Comparison of ENCODE assay signal across 20 mouse cellular contexts in genomic region chr5:149089456-149089855, GRCm38 (mm10).
A peak's percentile ranks its signal among the peaks of the same experiment; 100 is the strongest.
DNase-seq lines count a peak whose midpoint lies in the region; ATAC-seq and TF ChIP-seq lines count a peak whose summit lies in the region.
"Had no signal": no experiment of that assay in that cellular context is flagged by ENCODE, and none has a peak within 500 bp of the region (broad histone marks: within the 10 kb centered on the region; RNA-seq: fewer than 3 reads in every experiment).

No protein-coding gene starts in this region.

- H3K4me1 ChIP-seq in midbrain, embryonic 11.5 days (ENCODE audit: control insufficient read depth, insufficient read depth, low read length): no peaks in the 10 kb centered on the region
- H3K4me1 ChIP-seq in midbrain, postnatal 0 days (ENCODE audit: insufficient read depth, low read length): no peaks in the 10 kb centered on the region
- peaks cover 29 to 37% of the 10 kb centered on the region in 2 experiments for H3K4me1 ChIP-seq in CH12.LX (ENCODE audit: control insufficient read depth in 1 of 2, insufficient read depth in 2 of 2)
- no peaks in the 10 kb centered on the region for H3K4me1 ChIP-seq in embryonic facial prominence, embryonic 10.5 days
- H3K4me1 ChIP-seq: embryonic facial prominence, embryonic 12.5 days; forebrain, embryonic 13.5 days; forebrain, embryonic 15.5 days had no signal

- no peak for TF ChIP-seq CTCF in midbrain, postnatal 0 days (IDR thresholded peaks at IDR 0.05)
- TF ChIP-seq CTCF in CH12.LX (conservative IDR thresholded peaks at IDR 0.05 in 1 of 2, IDR thresholded peaks at IDR 0.05 in 1 of 2; ENCODE audit: low read depth in 2 of 2, low read length in 2 of 2): no peak

- no peak overlapping the region for H3K9ac ChIP-seq in midbrain, embryonic 11.5 days (ENCODE audit: low read length)
- no peak overlapping the region for H3K9ac ChIP-seq in midbrain, postnatal 0 days (replicated peaks; ENCODE audit: low read length, poor library complexity, severe bottlenecking)
- peak overlapping the region; percentile 28; the same call in 1 of the 2 replicates for H3K9ac ChIP-seq in CH12.LX (ENCODE audit: insufficient read depth, low read depth)
- H3K9ac ChIP-seq: embryonic facial prominence, embryonic 12.5 days; forebrain, embryonic 13.5 days; forebrain, embryonic 15.5 days; forebrain, postnatal 0 days had no signal

- H3K27ac ChIP-seq in midbrain, embryonic 11.5 days (ENCODE audit: low read depth, low read length): no peak overlapping the region
- no peak overlapping the region for H3K27ac ChIP-seq in midbrain, postnatal 0 days (ENCODE audit: low read depth, low read length)
- peak overlapping the region; percentile 71 for H3K27ac ChIP-seq in CH12.LX (ENCODE audit: insufficient read depth, low read depth)
- H3K27ac ChIP-seq in embryonic facial prominence, embryonic 10.5 days (replicated peaks): no peak overlapping the region
- H3K27ac ChIP-seq: embryonic facial prominence, embryonic 12.5 days; forebrain, embryonic 13.5 days; forebrain, embryonic 15.5 days had no signal

- no peak overlapping the region for H3K4me3 ChIP-seq in midbrain, embryonic 11.5 days (ENCODE audit: low read depth, low read length)
- no peak overlapping the region for H3K4me3 ChIP-seq in midbrain, postnatal 0 days (ENCODE audit: low read depth, low read length)
- no peak overlapping the region for H3K4me3 ChIP-seq in CH12.LX (replicated peaks in 1 of 3; ENCODE audit: low read depth in 2 of 3, low read length in 2 of 3, poor library complexity in 1 of 3)
- no peak overlapping the region for H3K4me3 ChIP-seq in embryonic facial prominence, embryonic 10.5 days
- H3K4me3 ChIP-seq: embryonic facial prominence, embryonic 12.5 days; forebrain, embryonic 13.5 days; forebrain, embryonic 15.5 days had no signal

- dilution Hi-C loops in CH12.LX (cut with MboI; ENCODE audit: extremely low pct_ligation_motif_present, extremely low pct_unique_long_range_greater_than_20kb, low sequenced_read_pairs): no loop called here

- 93% methylated on average over 5 of the region's 5 CpGs for WGBS in midbrain, embryonic 11.5 days
- 91% methylated on average over 5 of the region's 5 CpGs for WGBS in midbrain, postnatal 0 days
- 88% methylated on average over 5 of the region's 5 CpGs for WGBS in embryonic facial prominence, embryonic 10.5 days

- no peaks in the 10 kb centered on the region for H3K79me2 ChIP-seq in CH12.LX (replicated peaks; ENCODE audit: control insufficient read depth, extremely low read depth, insufficient read depth, poor library complexity, severe bottlenecking)

- no peak overlapping the region for H3K4me2 ChIP-seq in midbrain, embryonic 11.5 days
- H3K4me2 ChIP-seq in midbrain, postnatal 0 days (ENCODE audit: low read depth, low read length, poor library complexity, severe bottlenecking): no peak overlapping the region
- H3K4me2 ChIP-seq in CH12.LX (ENCODE audit: insufficient read depth, low read depth, poor library complexity, severe bottlenecking): peak overlapping the region; percentile 51; the same call in 1 of the 2 replicates
- H3K4me2 ChIP-seq: embryonic facial prominence, embryonic 12.5 days; forebrain, embryonic 13.5 days; forebrain, embryonic 15.5 days had no signal

- peak; percentile 79 for DNase-seq in midbrain, embryonic 11.5 days (ENCODE audit: low spot score, missing footprints)
- no peak for DNase-seq in midbrain, postnatal 0 days (ENCODE audit: low spot score)
- no peak for DNase-seq in CH12.LX (ENCODE audit: extremely low read depth)
- no peak for DNase-seq in embryonic facial prominence, embryonic 10.5 days (ENCODE audit: low spot score)
- DNase-seq in frontal cortex, postnatal 25 days (ENCODE audit: low spot score in 2 of 2): no peak
- DNase-seq: adrenal gland, adult 2 months; adrenal gland, postnatal 10 days; adrenal gland, postnatal 25 days; cerebellum, adult 11 months; cerebellum, adult 18-20 months; cerebellum, adult 8-10 months; cerebellum, adult 9-11 months; cerebellum, postnatal 14 days; cerebellum, postnatal 36 days; embryo, embryonic 11 days; forebrain, postnatal 0 days had no signal

- TF ChIP-seq POLR2A in CH12.LX (IDR thresholded peaks at IDR 0.05; ENCODE audit: low read depth, low read length): no peak

- no peak for TF ChIP-seq EP300 in CH12.LX (IDR thresholded peaks at IDR 0.05; ENCODE audit: low read length)

- no peak for ATAC-seq in midbrain, embryonic 11.5 days (ENCODE audit: low FRiP score)
- ATAC-seq in midbrain, postnatal 0 days (ENCODE audit: low FRiP score): no peak
- ATAC-seq: CD4-positive, CD25-positive, alpha-beta regulatory T cell, adult 4 months; forebrain, embryonic 13.5 days; forebrain, embryonic 15.5 days; forebrain, postnatal 0 days had no signal

- no peaks in the 10 kb centered on the region for H3K9me3 ChIP-seq in midbrain, embryonic 11.5 days (ENCODE audit: control insufficient read depth, low read length)
- H3K9me3 ChIP-seq in midbrain, postnatal 0 days (ENCODE audit: low read length): no peaks in the 10 kb centered on the region
- peaks cover 2% of the 10 kb centered on the region for H3K9me3 ChIP-seq in CH12.LX (replicated peaks; ENCODE audit: low read length)
- H3K9me3 ChIP-seq in embryonic facial prominence, embryonic 10.5 days: no peaks in the 10 kb centered on the region
- H3K9me3 ChIP-seq: embryonic facial prominence, embryonic 12.5 days; forebrain, embryonic 13.5 days; forebrain, embryonic 15.5 days had no signal

- in situ Hi-C loops in CH12.LX (cut with MboI; ENCODE audit: low pct_ligation_motif_present, low pct_unique_long_range_greater_than_20kb, low sequenced_read_pairs): no loop called here

- TF ChIP-seq RAD21 in CH12.LX (IDR thresholded peaks at IDR 0.05; ENCODE audit: low read depth, low read length): no peak

- no peaks in the 10 kb centered on the region for H3K27me3 ChIP-seq in midbrain, embryonic 11.5 days (ENCODE audit: control insufficient read depth, insufficient read depth, low read length)
- no peaks in the 10 kb centered on the region for H3K27me3 ChIP-seq in midbrain, postnatal 0 days (ENCODE audit: insufficient read depth, low read length)
- no peaks in the 10 kb centered on the region for H3K27me3 ChIP-seq in CH12.LX (replicated peaks)
- H3K27me3 ChIP-seq in embryonic facial prominence, embryonic 10.5 days (replicated peaks; ENCODE audit: low read depth, poor library complexity, severe bottlenecking): no peaks in the 10 kb centered on the region
- H3K27me3 ChIP-seq: embryonic facial prominence, embryonic 12.5 days; forebrain, embryonic 13.5 days; forebrain, embryonic 15.5 days had no signal

- no peaks in the 10 kb centered on the region for H3K36me3 ChIP-seq in midbrain, embryonic 11.5 days (ENCODE audit: control insufficient read depth, insufficient read depth, low read length)
- no peaks in the 10 kb centered on the region for H3K36me3 ChIP-seq in midbrain, postnatal 0 days (ENCODE audit: insufficient read depth, low read length)
- H3K36me3 ChIP-seq in CH12.LX (replicated peaks in 1 of 2; ENCODE audit: control insufficient read depth in 1 of 2, insufficient read depth in 1 of 2, low read length in 1 of 2): no peaks in the 10 kb centered on the region
- H3K36me3 ChIP-seq in embryonic facial prominence, embryonic 10.5 days (replicated peaks): no peaks in the 10 kb centered on the region
- H3K36me3 ChIP-seq: embryonic facial prominence, embryonic 12.5 days; forebrain, embryonic 15.5 days had no signal

TF ChIP-seq in CH12.LX, 34 proteins besides CTCF, POLR2A, EP300 and RAD21:
- TF ChIP-seq ZKSCAN1 (IDR thresholded peaks at IDR 0.05; ENCODE audit: borderline replicate concordance, low read depth, low read length) (no peak), NELFE (IDR thresholded peaks at IDR 0.05; ENCODE audit: low read depth, low read length) (no peak), SIN3A (IDR thresholded peaks at IDR 0.05; ENCODE audit: low read length) (no peak), POLR2AphosphoS2 (IDR thresholded peaks at IDR 0.05; ENCODE audit: low read depth, low read length) (no peak), JUND (conservative IDR thresholded peaks at IDR 0.05; ENCODE audit: low read depth, low read length) (no peak), ZMIZ1 (IDR thresholded peaks at IDR 0.05; ENCODE audit: low read depth, low read length) (no peak), MAZ (IDR thresholded peaks at IDR 0.05; ENCODE audit: low read depth, low read length) (no peak), ELF1 (IDR thresholded peaks at IDR 0.05; ENCODE audit: low read depth, low read length) (no peak), USF2 (conservative IDR thresholded peaks at IDR 0.05; ENCODE audit: low read depth, low read length) (no peak), UBTF (IDR thresholded peaks at IDR 0.05; ENCODE audit: low read depth, low read length) (no peak), HCFC1 (IDR thresholded peaks at IDR 0.05; ENCODE audit: low read depth, low read length) (no peak), BHLHE40 (IDR thresholded peaks at IDR 0.05; ENCODE audit: low read depth, low read length) (no peak), E2F4 (IDR thresholded peaks at IDR 0.05; ENCODE audit: insufficient replicate concordance, low read depth, low read length) (no peak), IRF4 (IDR thresholded peaks at IDR 0.05; ENCODE audit: low read depth, low read length) (no peak), ZNF384 (IDR thresholded peaks at IDR 0.05; ENCODE audit: low read depth, low read length) (no peak), GABPA (IDR thresholded peaks at IDR 0.05; ENCODE audit: insufficient replicate concordance, low read depth, low read length) (no peak), TBP (conservative IDR thresholded peaks at IDR 0.05; ENCODE audit: low read depth, low read length) (no peak), MAFK (IDR thresholded peaks at IDR 0.05; ENCODE audit: insufficient replicate concordance, low read length) (no peak), USF1 (IDR thresholded peaks at IDR 0.05; ENCODE audit: low read depth, low read length) (no peak)
